Mouse (Mus musculus): ENCODE results near the gene Clcnkb. TPM values are rescaled to one million over a fixed set of nuclear protein-coding genes. Genes with fewer than 3 reads are reported as not detected.

Clcnkb gene
- polyA plus RNA-seq, 1 experiment = 0.23 TPM

- Histone ChIP-seq H3K27me3 (ENCODE audit: control insufficient read depth, insufficient read depth, insufficient read length) (no peaks in the 10 kb centered on the region), H3ac (ENCODE audit: control insufficient read depth, insufficient read length) (no peak overlapping the region), H3K79me2 (ENCODE audit: control insufficient read depth, insufficient read depth) (peaks cover 48% of the 10 kb centered on the region), H3K4me3 (no peak overlapping the region), H3K36me3 (ENCODE audit: control insufficient read depth, insufficient read depth) (peaks cover 8% of the 10 kb centered on the region), H3K4me2 (ENCODE audit: low read depth) (peak overlapping the region; percentile 61)
- TF ChIP-seq TCF3 (IDR thresholded peaks at IDR 0.05; ENCODE audit: insufficient read length, low read depth) = no peak
- no peak for TF ChIP-seq MYOD1 (IDR thresholded peaks at IDR 0.05; ENCODE audit: control insufficient read depth in 1 of 3, insufficient read length in 2 of 3, low read depth in 2 of 3)
- TF ChIP-seq SRF (IDR thresholded peaks at IDR 0.05; ENCODE audit: control insufficient read depth, insufficient read length, low read depth) = no peak
- TF ChIP-seq POLR2A (IDR thresholded peaks at IDR 0.05; ENCODE audit: insufficient read length, low read depth) = no peak
- TF ChIP-seq MAX (IDR thresholded peaks at IDR 0.05; ENCODE audit: low read depth) = no peak
- TF ChIP-seq MYOG (IDR thresholded peaks at IDR 0.05; ENCODE audit: control insufficient read depth in 1 of 3, insufficient read depth in 1 of 3, insufficient read length in 2 of 3, low read depth in 2 of 3) = no peak
- no peak for TF ChIP-seq USF1 (IDR thresholded peaks at IDR 0.05; ENCODE audit: low read depth)
- no peak for TF ChIP-seq REST (IDR thresholded peaks at IDR 0.05; ENCODE audit: insufficient read depth, insufficient read length)
- no peak for TF ChIP-seq E2F4 (IDR thresholded peaks at IDR 0.05; ENCODE audit: insufficient read depth)
- no peak for TF ChIP-seq POLR2AphosphoS2 (IDR thresholded peaks at IDR 0.05; ENCODE audit: insufficient read length, low read depth)
- TF ChIP-seq TCF12 (IDR thresholded peaks at IDR 0.05; ENCODE audit: insufficient read depth, poor library complexity, severe bottlenecking) = no peak
- TF ChIP-seq CEBPB (IDR thresholded peaks at IDR 0.05; ENCODE audit: insufficient read depth, poor library complexity, severe bottlenecking) = no peak
Observed at GRCm38 (mm10) chr4:141455526-141455925, 39.7 kb upstream of the Clcnkb start.

GRCm38 (mm10) chr4:141454581-141455350 lies 39.0 kb upstream of the Clcnkb start:
- peaks cover 41% of the 10 kb centered on the region for H3K79me2 ChIP-seq (ENCODE audit: control insufficient read depth, insufficient read depth)
- H3K4me3 ChIP-seq = no peak overlapping the region
- TF ChIP-seq MYOD1 (IDR thresholded peaks at IDR 0.05; ENCODE audit: control insufficient read depth in 1 of 3, insufficient read length in 2 of 3, low read depth in 2 of 3) = peak in 2 of 3 experiments; percentile 79 to 81
- no peak for TF ChIP-seq MAX (IDR thresholded peaks at IDR 0.05; ENCODE audit: low read depth)
- peak; percentile 45 to 89 (median 84) for TF ChIP-seq MYOG (IDR thresholded peaks at IDR 0.05; ENCODE audit: control insufficient read depth in 1 of 3, insufficient read depth in 1 of 3, insufficient read length in 2 of 3, low read depth in 2 of 3)
- H3K27me3 ChIP-seq (ENCODE audit: control insufficient read depth, insufficient read depth, insufficient read length) = no peaks in the 10 kb centered on the region
- H3K4me2 ChIP-seq (ENCODE audit: low read depth) = peak overlapping the region; percentile 61
- no peak overlapping the region for H3ac ChIP-seq (ENCODE audit: control insufficient read depth, insufficient read length)
- H3K36me3 ChIP-seq (ENCODE audit: control insufficient read depth, insufficient read depth) = peaks cover 8% of the 10 kb centered on the region

- Histone ChIP-seq H3K4me2 (ENCODE audit: low read depth) (no peak overlapping the region), H3K36me3 (ENCODE audit: control insufficient read depth, insufficient read depth) (peaks cover 15% of the 10 kb centered on the region), H3ac (ENCODE audit: control insufficient read depth, insufficient read length) (no peak overlapping the region), H3K27me3 (ENCODE audit: control insufficient read depth, insufficient read depth, insufficient read length) (no peaks in the 10 kb centered on the region), H3K79me2 (ENCODE audit: control insufficient read depth, insufficient read depth) (peaks cover 50% of the 10 kb centered on the region), H3K4me3 (no peak overlapping the region)
- TF ChIP-seq MAX (IDR thresholded peaks at IDR 0.05; ENCODE audit: low read depth) = no peak
- TF ChIP-seq REST (IDR thresholded peaks at IDR 0.05; ENCODE audit: insufficient read depth, insufficient read length) = no peak
- TF ChIP-seq TCF3 (IDR thresholded peaks at IDR 0.05; ENCODE audit: insufficient read length, low read depth) = no peak
- no peak for TF ChIP-seq MYOG (IDR thresholded peaks at IDR 0.05; ENCODE audit: control insufficient read depth in 1 of 3, insufficient read depth in 1 of 3, insufficient read length in 2 of 3, low read depth in 2 of 3)
- TF ChIP-seq POLR2A (IDR thresholded peaks at IDR 0.05; ENCODE audit: insufficient read length, low read depth) = no peak
- no peak for TF ChIP-seq CEBPB (IDR thresholded peaks at IDR 0.05; ENCODE audit: insufficient read depth, poor library complexity, severe bottlenecking)
- TF ChIP-seq TCF12 (IDR thresholded peaks at IDR 0.05; ENCODE audit: insufficient read depth, poor library complexity, severe bottlenecking) = no peak
- TF ChIP-seq POLR2AphosphoS2 (IDR thresholded peaks at IDR 0.05; ENCODE audit: insufficient read length, low read depth) = no peak
- no peak for TF ChIP-seq E2F4 (IDR thresholded peaks at IDR 0.05; ENCODE audit: insufficient read depth)
- TF ChIP-seq SRF (IDR thresholded peaks at IDR 0.05; ENCODE audit: control insufficient read depth, insufficient read length, low read depth) = no peak
- no peak for TF ChIP-seq MYOD1 (IDR thresholded peaks at IDR 0.05; ENCODE audit: control insufficient read depth in 1 of 3, insufficient read length in 2 of 3, low read depth in 2 of 3)
Observed at GRCm38 (mm10) chr4:141451916-141452450, 36.2 kb upstream of the Clcnkb start.

- Histone ChIP-seq H3ac (ENCODE audit: control insufficient read depth, insufficient read length) (no peak overlapping the region), H3K36me3 (ENCODE audit: control insufficient read depth, insufficient read depth) (peaks cover 15% of the 10 kb centered on the region), H3K79me2 (ENCODE audit: control insufficient read depth, insufficient read depth) (peaks cover 52% of the 10 kb centered on the region), H3K4me2 (ENCODE audit: low read depth) (no peak overlapping the region), H3K4me3 (no peak overlapping the region), H3K27me3 (ENCODE audit: control insufficient read depth, insufficient read depth, insufficient read length) (no peaks in the 10 kb centered on the region)
- TF ChIP-seq TCF3 (IDR thresholded peaks at IDR 0.05; ENCODE audit: insufficient read length, low read depth) (no peak), E2F4 (IDR thresholded peaks at IDR 0.05; ENCODE audit: insufficient read depth) (no peak), MAX (IDR thresholded peaks at IDR 0.05; ENCODE audit: low read depth) (no peak), TCF12 (IDR thresholded peaks at IDR 0.05; ENCODE audit: insufficient read depth, poor library complexity, severe bottlenecking) (no peak), REST (IDR thresholded peaks at IDR 0.05; ENCODE audit: insufficient read depth, insufficient read length) (no peak), POLR2A (IDR thresholded peaks at IDR 0.05; ENCODE audit: insufficient read length, low read depth) (no peak)
Observed at GRCm38 (mm10) chr4:141451251-141451650, 35.4 kb upstream of the Clcnkb start.

- Histone ChIP-seq H3K4me2 (ENCODE audit: low read depth) (peak overlapping the region; percentile 96), H3K27me3 (ENCODE audit: control insufficient read depth, insufficient read depth, insufficient read length) (no peaks in the 10 kb centered on the region), H3K36me3 (ENCODE audit: control insufficient read depth, insufficient read depth) (peaks cover 7% of the 10 kb centered on the region), H3ac (ENCODE audit: control insufficient read depth, insufficient read length) (no peak overlapping the region), H3K4me3 (peak overlapping the region; percentile 34), H3K79me2 (ENCODE audit: control insufficient read depth, insufficient read depth) (peaks cover 33% of the 10 kb centered on the region)
- TF ChIP-seq SRF (IDR thresholded peaks at IDR 0.05; ENCODE audit: control insufficient read depth, insufficient read length, low read depth) (no peak), CEBPB (IDR thresholded peaks at IDR 0.05; ENCODE audit: insufficient read depth, poor library complexity, severe bottlenecking) (no peak), MAX (IDR thresholded peaks at IDR 0.05; ENCODE audit: low read depth) (no peak), MYOG (IDR thresholded peaks at IDR 0.05; ENCODE audit: control insufficient read depth in 1 of 3, insufficient read depth in 1 of 3, insufficient read length in 2 of 3, low read depth in 2 of 3) (no peak), TCF3 (IDR thresholded peaks at IDR 0.05; ENCODE audit: insufficient read length, low read depth) (no peak)
Observed at GRCm38 (mm10) chr4:141446211-141446610, 30.4 kb upstream of the Clcnkb start.
